Mouse (Mus musculus): ENCODE data around the gene Henmt1.

DNA sequence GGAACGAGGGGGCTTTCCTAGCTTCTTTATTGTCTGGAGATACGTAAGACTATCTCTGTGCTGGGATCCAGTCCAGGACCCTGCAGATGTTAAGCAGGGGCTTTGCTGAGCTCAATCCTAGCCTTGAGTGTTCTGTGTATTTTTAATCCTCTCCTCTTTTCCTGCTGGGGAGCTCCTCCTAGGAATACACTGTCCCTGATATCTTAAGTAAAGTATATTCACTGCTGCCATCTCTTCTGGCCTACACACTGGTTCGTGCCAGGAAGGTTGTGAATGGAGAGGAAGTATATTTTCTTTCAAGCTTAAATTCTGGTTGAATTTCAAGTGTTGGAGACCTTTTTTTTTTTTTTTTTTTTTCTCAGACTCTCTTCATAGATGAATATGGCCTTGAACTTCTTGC lies 23.6 kb downstream of the Henmt1 start:
- TF ChIP-seq GATA1 (IDR thresholded peaks at IDR 0.05; ENCODE audit: low read length) (no peak), TAL1 (IDR thresholded peaks at IDR 0.05; ENCODE audit: low read length) (no peak)
